Mouse (Mus musculus): ENCODE data around the gene Olfr371. TPM values are rescaled to one million over a fixed set of nuclear protein-coding genes. Genes with fewer than 3 reads are reported as not detected.

The Olfr371 gene
- polyA plus RNA-seq (2015; fragmentation: Nextera tagmentation; extraction: Ambion mirVana): not detected in 2 replicates

GRCm38 (mm10) chr8:85225688-85226087, at the start of gene Olfr371:
Olfr371 (plus strand) TSS chr8:85225988.
- ATAC-seq: no peak
- H3K9ac ChIP-seq (ENCODE audit: low read depth, low read length): no peak within 1 kb of the TSS
- 41% methylated on average over 1 of the region's 1 CpGs for WGBS
- H3K27me3 ChIP-seq (replicated peaks; ENCODE audit: control insufficient read depth, insufficient read depth, low read length): no peaks in the 10 kb centered on the region
- H3K9me3 ChIP-seq (ENCODE audit: control insufficient read depth, low read length): no peaks in the 10 kb centered on the region
- H3K27ac ChIP-seq (ENCODE audit: low read depth, low read length): no peak within 1 kb of the TSS
- H3K4me1 ChIP-seq (ENCODE audit: control insufficient read depth, insufficient read depth, low read depth, low read length): no peaks in the 10 kb centered on the region
- H3K4me3 ChIP-seq (ENCODE audit: low read length): no peak within 1 kb of the TSS
- no peak within 1 kb of the TSS for H3K4me2 ChIP-seq (ENCODE audit: low read length)
- no peaks in the 10 kb centered on the region for H3K36me3 ChIP-seq (ENCODE audit: control insufficient read depth, insufficient read depth, low read length)

GRCm38 (mm10) chr8:85192346-85192745, 33.4 kb upstream of the Olfr371 start:
- H3K36me3 ChIP-seq (ENCODE audit: control insufficient read depth, insufficient read depth, low read length): no peaks in the 10 kb centered on the region
- no peak for ATAC-seq
- H3K27me3 ChIP-seq (replicated peaks; ENCODE audit: control insufficient read depth, insufficient read depth, low read length): no peaks in the 10 kb centered on the region
- no peaks in the 10 kb centered on the region for H3K4me1 ChIP-seq (ENCODE audit: control insufficient read depth, insufficient read depth, low read depth, low read length)
- no peak overlapping the region for H3K27ac ChIP-seq (ENCODE audit: low read depth, low read length)
- no peak overlapping the region for H3K4me3 ChIP-seq (ENCODE audit: low read length)
- 0 out of 2 replicates have a peak, but pooled peaks cover 2% of the 10 kb centered on the region for H3K9me3 ChIP-seq (ENCODE audit: control insufficient read depth, low read length)
- no peak overlapping the region for H3K9ac ChIP-seq (ENCODE audit: low read depth, low read length)
- WGBS: 85% methylated on average over 1 of the region's 1 CpGs
- no peak overlapping the region for H3K4me2 ChIP-seq (ENCODE audit: low read length)

GRCm38 (mm10) chr8:85220220-85220619, 5.6 kb upstream of the Olfr371 start:
- H3K9me3 ChIP-seq (ENCODE audit: control insufficient read depth, low read length): no peaks in the 10 kb centered on the region; the same call in 1 of the 2 replicates
- ATAC-seq: no peak
- no peak overlapping the region for H3K4me2 ChIP-seq (ENCODE audit: low read length)
- H3K4me3 ChIP-seq (ENCODE audit: low read length): no peak overlapping the region
- H3K36me3 ChIP-seq (ENCODE audit: control insufficient read depth, insufficient read depth, low read length): no peaks in the 10 kb centered on the region
- no peaks in the 10 kb centered on the region for H3K4me1 ChIP-seq (ENCODE audit: control insufficient read depth, insufficient read depth, low read depth, low read length)
- WGBS: 80% methylated on average over 4 of the region's 4 CpGs
- no peaks in the 10 kb centered on the region for H3K27me3 ChIP-seq (replicated peaks; ENCODE audit: control insufficient read depth, insufficient read depth, low read length)
- H3K27ac ChIP-seq (ENCODE audit: low read depth, low read length): no peak overlapping the region
- no peak overlapping the region for H3K9ac ChIP-seq (ENCODE audit: low read depth, low read length)

- Histone ChIP-seq H3K27me3 (replicated peaks; ENCODE audit: control insufficient read depth, insufficient read depth, low read length) (no peaks in the 10 kb centered on the region), H3K4me3 (ENCODE audit: low read length) (no peak overlapping the region), H3K27ac (ENCODE audit: low read depth, low read length) (no peak overlapping the region), H3K4me1 (ENCODE audit: control insufficient read depth, insufficient read depth, low read depth, low read length) (no peaks in the 10 kb centered on the region), H3K9ac (ENCODE audit: low read depth, low read length) (no peak overlapping the region), H3K4me2 (ENCODE audit: low read length) (no peak overlapping the region), H3K36me3 (ENCODE audit: control insufficient read depth, insufficient read depth, low read length) (no peaks in the 10 kb centered on the region), H3K9me3 (ENCODE audit: control insufficient read depth, low read length) (no peaks in the 10 kb centered on the region; the same call in 1 of the 2 replicates)
- no peak for ATAC-seq
- WGBS: 65% methylated on average over 6 of the region's 6 CpGs
These were observed 4.8 kb upstream of the Olfr371 start for GRCm38 (mm10) chr8:85220992-85221391.

GRCm38 (mm10) chr8:85227297-85227696, 1.5 kb downstream of the Olfr371 start:
- Histone ChIP-seq H3K9ac (ENCODE audit: low read depth, low read length) (no peak overlapping the region), H3K9me3 (ENCODE audit: control insufficient read depth, low read length) (no peaks in the 10 kb centered on the region), H3K4me2 (ENCODE audit: low read length) (no peak overlapping the region), H3K36me3 (ENCODE audit: control insufficient read depth, insufficient read depth, low read length) (no peaks in the 10 kb centered on the region), H3K4me1 (ENCODE audit: control insufficient read depth, insufficient read depth, low read depth, low read length) (no peaks in the 10 kb centered on the region), H3K27ac (ENCODE audit: low read depth, low read length) (no peak overlapping the region), H3K27me3 (replicated peaks; ENCODE audit: control insufficient read depth, insufficient read depth, low read length) (no peaks in the 10 kb centered on the region), H3K4me3 (ENCODE audit: low read length) (no peak overlapping the region)
- WGBS: 69% methylated on average over 1 of the region's 1 CpGs
- no peak for ATAC-seq

Other genes with a start within 250 kb of the Olfr371 start
- 4.3 and 5.3 TPM in 2 replicates for gene Junb, start 247.3 kb upstream of the Olfr371 start, polyA plus RNA-seq (2015; fragmentation: Nextera tagmentation; extraction: Ambion mirVana)
- gene Hook2, start 235.4 kb upstream of the Olfr371 start, polyA plus RNA-seq (2015; fragmentation: Nextera tagmentation; extraction: Ambion mirVana): 37.9 and 39.6 TPM in 2 replicates
- gene Best2, start 211.5 kb upstream of the Olfr371 start, polyA plus RNA-seq (2015; fragmentation: Nextera tagmentation; extraction: Ambion mirVana): 0.10 and 0.21 TPM in 2 replicates
- 159 and 170 TPM in 2 replicates for gene Asna1, start 200.7 kb upstream of the Olfr371 start, polyA plus RNA-seq (2015; fragmentation: Nextera tagmentation; extraction: Ambion mirVana)
- 100 and 110 TPM in 2 replicates for gene Trir, start 199.2 kb upstream of the Olfr371 start, polyA plus RNA-seq (2015; fragmentation: Nextera tagmentation; extraction: Ambion mirVana)
- gene Tnpo2, start 189.1 kb upstream of the Olfr371 start, polyA plus RNA-seq (2015; fragmentation: Nextera tagmentation; extraction: Ambion mirVana): 61.2 and 62.7 TPM in 2 replicates
- 75.8 and 83.2 TPM in 2 replicates for gene Fbxw9, start 165.9 kb upstream of the Olfr371 start, polyA plus RNA-seq (2015; fragmentation: Nextera tagmentation; extraction: Ambion mirVana)
- 1.2 TPM in 1 of 2 replicates, not detected in the other for gene Gm5741, start 158.0 kb upstream of the Olfr371 start, polyA plus RNA-seq (2015; fragmentation: Nextera tagmentation; extraction: Ambion mirVana)
- 112 and 119 TPM in 2 replicates for gene Dhps, start 154.2 kb upstream of the Olfr371 start, polyA plus RNA-seq (2015; fragmentation: Nextera tagmentation; extraction: Ambion mirVana)
- gene Wdr83os, start 145.2 kb upstream of the Olfr371 start, polyA plus RNA-seq (2015; fragmentation: Nextera tagmentation; extraction: Ambion mirVana): 111 and 116 TPM in 2 replicates
- 45.5 and 50.6 TPM in 2 replicates for gene Wdr83, start 144.7 kb upstream of the Olfr371 start, polyA plus RNA-seq (2015; fragmentation: Nextera tagmentation; extraction: Ambion mirVana)
- 23.1 TPM in 2 replicates for gene Man2b1, start 142.7 kb upstream of the Olfr371 start, polyA plus RNA-seq (2015; fragmentation: Nextera tagmentation; extraction: Ambion mirVana)
- 4.3 and 4.6 TPM in 2 replicates for gene Zfp791, start 102.9 kb upstream of the Olfr371 start, polyA plus RNA-seq (2015; fragmentation: Nextera tagmentation; extraction: Ambion mirVana)
- not detected in 2 replicates for gene Cks1brt, start 74.1 kb upstream of the Olfr371 start, polyA plus RNA-seq (2015; fragmentation: Nextera tagmentation; extraction: Ambion mirVana)
- gene Orc6, start 73.6 kb downstream of the Olfr371 start, polyA plus RNA-seq (2015; fragmentation: Nextera tagmentation; extraction: Ambion mirVana): 64.4 and 69.4 TPM in 2 replicates
- 183 and 185 TPM in 2 replicates for gene Vps35, start 73.8 kb downstream of the Olfr371 start, polyA plus RNA-seq (2015; fragmentation: Nextera tagmentation; extraction: Ambion mirVana)
- 0.19 and 0.66 TPM in 2 replicates for gene Mylk3, start 160.4 kb downstream of the Olfr371 start, polyA plus RNA-seq (2015; fragmentation: Nextera tagmentation; extraction: Ambion mirVana)
- 39.2 and 40.2 TPM in 2 replicates for gene 4921524J17Rik, start 206.8 kb downstream of the Olfr371 start, polyA plus RNA-seq (2015; fragmentation: Nextera tagmentation; extraction: Ambion mirVana)